Mouse (Mus musculus) bone marrow, adult 2 months (tissue): ENCODE data around the gene Smarca4. TPM values are rescaled to one million over a fixed set of nuclear protein-coding genes. Genes with fewer than 3 reads are reported as not detected.
"Not testable (repeated sequence)": the region's sequence is repeated elsewhere in the genome, so short reads cannot be mapped to it uniquely, and the experiment has no call there.

ENCODE experiments used
- H3K27ac ChIP-seq: fragments of 200-500 bp; 2 replicates; pipeline ENCODE4 v1.5.1; 2012; ENCODE audit warnings: low read depth, mild to moderate bottlenecking, control low read depth, inconsistent platforms, low read length; ENCODE audit not compliant: control insufficient read depth, poor library complexity, insufficient read depth
- H3K4me1 ChIP-seq: fragments of 200-500 bp; 2 replicates; pipeline ENCODE4 v1.6.1; 2011; ENCODE audit warnings: low read length; ENCODE audit not compliant: control insufficient read depth, insufficient read depth
- H3K4me3 ChIP-seq: fragments of 200-500 bp; replicated peaks from 2 replicates; pipeline ENCODE3; 2011; ENCODE audit warnings: mild to moderate bottlenecking, low read depth, low read length, control low read depth; ENCODE audit not compliant: control insufficient read depth
- CTCF ChIP-seq: fragments of 200-500 bp; IDR thresholded peaks from 2 replicates; pipeline ENCODE4 v1.5.1; 2011; ENCODE audit warnings: low read length, control low read depth; ENCODE audit not compliant: control insufficient read depth, insufficient read depth
- POLR2A ChIP-seq: fragments of 200-500 bp; IDR thresholded peaks from 2 replicates; pipeline ENCODE4 v1.6.1; 2011; ENCODE audit warnings: low read depth, mild to moderate bottlenecking, control low read depth, low read length, borderline replicate concordance; ENCODE audit not compliant: control insufficient read depth
- WGBS: fragments of 180-500 bp; shearing (Covaris S2); methylation state at CpG from one replicate; pipeline ENCODE4 v1.1.7; 2018; 5-methylcytosine and 5-hydroxymethylcytosine counted together
- polyA plus RNA-seq: library from polyadenylated mRNA; stranded (reverse); fragments of >200 nt; gene quantifications from 2 replicates; pipeline ENCODE4 v1.2.4, GENCODE M21; 2011; ENCODE audit warnings: low replicate concordance; ENCODE audit not compliant: missing spikeins, insufficient read depth, insufficient read length

The Smarca4 gene
- polyA plus RNA-seq, 1 experiment, result 66.3 TPM

DNA sequence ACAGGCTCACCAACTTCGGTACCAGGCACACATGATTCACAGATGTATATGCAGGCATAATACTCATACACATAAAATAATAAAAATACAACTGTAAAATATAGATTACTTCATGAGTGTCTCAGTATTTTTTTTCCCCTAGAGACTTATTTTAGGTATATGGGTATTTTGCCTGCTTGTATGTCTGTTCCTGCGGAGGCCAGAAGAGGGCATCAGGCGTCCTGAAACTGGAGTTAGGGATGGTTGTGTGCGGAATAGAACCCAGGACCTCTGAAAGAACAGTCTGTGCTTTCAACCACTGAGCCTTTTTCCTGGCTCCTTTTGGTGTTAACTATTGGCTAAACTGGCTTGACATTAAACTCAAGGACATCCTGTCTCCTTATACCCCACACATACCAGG, 66.9 kb downstream of the Smarca4 start:
- H3K4me1 ChIP-seq, result no peaks in the 10 kb centered on the region
- WGBS, result 95% methylated on average over 4 of the region's 4 CpGs
- H3K27ac ChIP-seq, result no peak overlapping the region
- no peak overlapping the region for H3K4me3 ChIP-seq
- TF ChIP-seq POLR2A, result no peak
- TF ChIP-seq CTCF, result no peak

DNA sequence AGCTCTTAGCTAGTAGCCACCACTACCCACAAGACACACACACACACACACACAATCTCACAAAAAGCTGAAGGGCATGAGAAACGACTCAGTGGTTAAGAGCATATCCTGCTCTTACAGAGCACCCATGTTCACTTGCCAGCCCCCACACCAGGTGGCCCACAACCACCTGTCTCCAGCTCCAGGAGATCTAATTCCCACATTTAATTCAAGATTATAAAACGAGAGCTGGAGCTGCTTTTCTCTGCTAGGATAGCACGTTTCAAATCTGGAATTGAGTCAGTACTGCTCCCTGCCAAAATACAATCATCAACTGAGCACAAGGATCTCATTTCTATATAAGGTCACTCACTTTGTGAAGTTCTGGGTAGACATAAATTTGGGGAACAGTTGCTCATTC, 67.9 kb downstream of the Smarca4 start:
- no peaks in the 10 kb centered on the region for H3K4me1 ChIP-seq
- H3K27ac ChIP-seq, result no peak overlapping the region
- no peak for TF ChIP-seq CTCF
- no peak for TF ChIP-seq POLR2A

GRCm38 (mm10) chr9:21688554-21688953, 72.6 kb downstream of the Smarca4 start:
- no peaks in the 10 kb centered on the region for H3K4me1 ChIP-seq
- no peak overlapping the region for H3K27ac ChIP-seq
- WGBS, result 85% methylated on average over 7 of the region's 7 CpGs
- H3K4me3 ChIP-seq, result no peak overlapping the region
- TF ChIP-seq CTCF (no peak), POLR2A (no peak)

More for the DNA sequence above, 67.9 kb downstream of the Smarca4 start:
- WGBS, result 71% methylated on average over 3 of the region's 3 CpGs
- no peak overlapping the region for H3K4me3 ChIP-seq

- WGBS, result 89% methylated on average over 3 of the region's 3 CpGs
- Histone ChIP-seq H3K27ac (no peak overlapping the region), H3K4me1 (no peaks in the 10 kb centered on the region), H3K4me3 (no peak overlapping the region)
- TF ChIP-seq POLR2A (no peak), CTCF (no peak)
These were observed 74.1 kb downstream of the Smarca4 start for GRCm38 (mm10) chr9:21690031-21690430.

GRCm38 (mm10) chr9:21691862-21692261, 75.9 kb downstream of the Smarca4 start:
- no peaks in the 10 kb centered on the region; the same call in 1 of the 2 replicates for H3K4me1 ChIP-seq
- no peak overlapping the region for H3K4me3 ChIP-seq
- no peak overlapping the region for H3K27ac ChIP-seq
- TF ChIP-seq CTCF (peak; percentile 66), POLR2A (no peak)
- WGBS, result 48% methylated on average over 2 of the region's 2 CpGs

- 79% methylated on average over 4 of the region's 4 CpGs for WGBS
- no peak overlapping the region for H3K4me3 ChIP-seq
- H3K27ac ChIP-seq, result no peak overlapping the region
- TF ChIP-seq CTCF (no peak), POLR2A (no peak)
- H3K4me1 ChIP-seq, result no peaks in the 10 kb centered on the region; the same call in 1 of the 2 replicates
These were observed 76.5 kb downstream of the Smarca4 start for GRCm38 (mm10) chr9:21692491-21692890.

DNA sequence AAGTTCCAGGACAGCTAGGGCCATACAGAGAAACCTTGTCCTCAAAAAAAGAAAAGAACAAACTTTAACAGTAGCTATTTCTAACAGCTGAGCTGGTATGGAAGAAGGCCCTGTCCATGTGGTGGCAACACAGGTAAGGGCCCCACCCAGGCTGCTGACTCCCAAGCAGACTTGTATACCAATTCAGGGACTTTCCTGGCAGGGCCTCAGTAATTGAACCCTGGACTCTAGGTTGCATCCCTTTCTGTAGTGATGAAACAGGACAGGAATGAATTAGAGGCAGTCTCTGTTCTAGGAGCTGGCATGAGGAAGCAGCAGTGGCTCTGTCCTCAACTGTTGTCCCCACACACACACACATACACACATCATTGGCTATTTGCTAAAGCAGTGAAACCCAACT, 78.1 kb downstream of the Smarca4 start:
- Histone ChIP-seq H3K27ac (no peak overlapping the region), H3K4me3 (no peak overlapping the region), H3K4me1 (no peaks in the 10 kb centered on the region; the same call in 1 of the 2 replicates)
- TF ChIP-seq POLR2A, result no peak

DNA sequence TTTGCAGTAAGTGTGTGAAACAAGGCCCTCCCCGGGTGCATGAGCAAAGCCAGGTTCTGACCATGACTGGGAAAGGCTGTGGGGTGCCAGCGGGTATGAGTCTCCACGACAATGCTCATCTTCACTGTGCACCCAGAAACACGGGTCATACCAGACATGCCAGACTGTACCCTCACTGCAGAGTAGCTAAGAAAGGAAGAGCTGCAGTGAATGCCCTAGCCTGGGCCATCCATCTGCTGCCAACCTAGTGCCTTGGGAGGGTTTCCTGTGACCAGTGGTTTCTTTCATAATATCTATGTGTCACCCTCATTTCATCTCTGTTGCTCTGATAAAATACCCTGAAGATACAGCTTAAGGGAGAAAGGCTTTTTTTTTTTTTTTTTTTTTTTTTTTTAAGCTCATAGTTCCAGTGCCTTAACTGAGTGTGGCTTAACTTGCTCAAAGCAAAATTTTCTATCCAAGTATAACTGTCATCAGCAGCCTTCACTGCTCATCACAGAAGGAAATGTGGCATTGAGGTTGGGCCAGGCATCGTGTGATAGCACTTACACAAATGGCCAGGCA, 79.3 kb downstream of the Smarca4 start:
- Histone ChIP-seq H3K27ac (no peak overlapping the region), H3K4me3 (no peak overlapping the region), H3K4me1 (no peaks in the 10 kb centered on the region; the same call in 1 of the 2 replicates)
- 67% methylated on average over 5 of the region's 5 CpGs for WGBS
- TF ChIP-seq POLR2A (no peak), CTCF (no peak)

DNA sequence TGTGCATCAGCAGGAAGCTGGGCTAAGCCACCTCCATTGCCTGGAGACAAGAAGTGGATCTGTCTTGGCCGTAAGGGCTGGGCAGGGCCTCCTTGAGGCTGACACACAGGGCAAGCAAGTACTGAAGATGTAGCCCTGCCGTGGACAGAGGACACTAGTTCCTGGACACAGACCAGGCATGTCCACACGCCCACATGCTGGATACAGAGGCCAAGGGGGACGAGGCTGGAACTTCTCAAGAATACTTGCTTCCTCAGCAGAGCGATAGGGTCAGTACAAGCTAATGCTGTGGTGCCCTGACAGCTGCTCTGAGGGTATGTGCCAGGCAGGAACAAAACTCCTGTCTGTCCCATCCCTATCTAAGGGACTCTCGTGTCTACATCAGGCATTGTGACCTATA, 81.2 kb downstream of the Smarca4 start:
- TF ChIP-seq POLR2A (no peak), CTCF (no peak)
- no peak overlapping the region for H3K4me3 ChIP-seq
- no peak overlapping the region; the same call in 1 of the 2 replicates for H3K27ac ChIP-seq
- WGBS, result 84% methylated on average over 6 of the region's 6 CpGs
- no peaks in the 10 kb centered on the region; the same call in 1 of the 2 replicates for H3K4me1 ChIP-seq

GRCm38 (mm10) chr9:21699280-21699679, 83.3 kb downstream of the Smarca4 start:
- not testable (repeated sequence) for H3K4me3 ChIP-seq, H3K4me1 ChIP-seq, H3K27ac ChIP-seq
- WGBS, result 84% methylated on average over 6 of the region's 6 CpGs
